Mouse (Mus musculus) forebrain, postnatal 0 days (tissue): ENCODE data around the gene Lefty1. TPM values are rescaled to one million over a fixed set of nuclear protein-coding genes. Genes with fewer than 3 reads are reported as not detected.
"Not testable (repeated sequence)": the region's sequence is repeated elsewhere in the genome, so short reads cannot be mapped to it uniquely, and the experiment has no call there.

Source experiments
- ATAC-seq: fragments of 200-750 bp; cut with Nextera tagmentation; 2 replicates; pipeline ENCODE4 v1.8.0; 2017; ENCODE audit warnings: mild to moderate bottlenecking, moderate library complexity
- DNase-seq: peaks from one replicate; pipeline ENCODE4 v3.0.0-alpha.2; 2015
- H3K27ac ChIP-seq: fragments of 300-500 bp; sonication (generic); 2 replicates; pipeline ENCODE4 v1.5.1; 2014; ENCODE audit warnings: low read depth, mild to moderate bottlenecking, antibody characterized with exemption, low read length, moderate library complexity, mixed read lengths
- H3K27me3 ChIP-seq: fragments of 300-500 bp; sonication (generic); 2 replicates; pipeline ENCODE4 v1.6.1; 2014; ENCODE audit warnings: mild to moderate bottlenecking, low read length, mixed read lengths; ENCODE audit not compliant: insufficient read depth
- H3K36me3 ChIP-seq: fragments of 300-500 bp; sonication (generic); 2 replicates; pipeline ENCODE4 v1.6.1; 2014; ENCODE audit warnings: mild to moderate bottlenecking, moderate library complexity; ENCODE audit not compliant: insufficient read depth
- H3K4me1 ChIP-seq: fragments of 300-500 bp; sonication (generic); 2 replicates; pipeline ENCODE4 v1.6.1; 2014; ENCODE audit warnings: antibody characterized with exemption; ENCODE audit not compliant: insufficient read depth
- H3K4me2 ChIP-seq: fragments of 300-500 bp; sonication (generic); 2 replicates; pipeline ENCODE4 v1.6.1; 2014; ENCODE audit warnings: low read depth, mild to moderate bottlenecking, moderate library complexity
- H3K4me3 ChIP-seq: fragments of 300-500 bp; sonication (generic); 2 replicates; pipeline ENCODE4 v1.5.1; 2014; ENCODE audit warnings: low read depth, low read length, mixed read lengths
- H3K9ac ChIP-seq: fragments of 300-500 bp; sonication (generic); 2 replicates; pipeline ENCODE4 v1.6.1; 2014; ENCODE audit warnings: mild to moderate bottlenecking
- H3K9me3 ChIP-seq: fragments of 300-500 bp; sonication (generic); 2 replicates; pipeline ENCODE4 v1.6.1; 2016; ENCODE audit warnings: low read length
- CTCF ChIP-seq: sonication (generic); IDR thresholded peaks from 2 replicates; pipeline ENCODE4 v1.5.1; 2016; ENCODE audit warnings: antibody characterized with exemption, control low read depth, low read depth
- WGBS: fragments of 180-500 bp; shearing (Covaris S2); extraction: QIAGEN DNeasy Blood & Tissue Kit; methylation state at CpG from one replicate; pipeline ENCODE4 v1.1.7; 2014; 5-methylcytosine and 5-hydroxymethylcytosine counted together
- polyA plus RNA-seq: library from polyadenylated mRNA; unstranded; fragments of >200 nt; fragmentation: Nextera tagmentation; extraction: Ambion mirVana; gene quantifications from 2 replicates; pipeline ENCODE4 v1.2.1, GENCODE M21; 2015
- total RNA-seq: library from RNA; depleted of rRNA; stranded (reverse); fragments of >200 nt; gene quantifications from 2 replicates; pipeline ENCODE4 v1.2.3, GENCODE M21; 2014

Gene Lefty1
- total and polyA plus RNA-seq, 2 experiments from 2014 or later, result 0.35 TPM; not detected in 1

- no peaks in the 10 kb centered on the region for H3K9me3 ChIP-seq
- no peak overlapping the region for H3K9ac ChIP-seq
- no peak for DNase-seq
- H3K27me3 ChIP-seq, result no peaks in the 10 kb centered on the region
- H3K27ac ChIP-seq, result no peak overlapping the region
- TF ChIP-seq CTCF, result peak; percentile 36
- no peak overlapping the region for H3K4me3 ChIP-seq
- no peak overlapping the region for H3K4me2 ChIP-seq
- no peak for ATAC-seq
- H3K4me1 ChIP-seq, result no peaks in the 10 kb centered on the region
- WGBS, result 33% methylated on average over 8 of the region's 8 CpGs
- H3K36me3 ChIP-seq, result no peaks in the 10 kb centered on the region
Observed at GRCm38 (mm10) chr1:180919686-180920085, 15.1 kb upstream of the Lefty1 start.

GRCm38 (mm10) chr1:180922273-180923048 is 12.4 kb upstream of the Lefty1 start:
- no peak for DNase-seq

GRCm38 (mm10) chr1:180924737-180925136 is 10.1 kb upstream of the Lefty1 start:
- no peaks in the 10 kb centered on the region for H3K4me1 ChIP-seq
- H3K27me3 ChIP-seq, result no peaks in the 10 kb centered on the region
- no peak overlapping the region for H3K27ac ChIP-seq
- no peaks in the 10 kb centered on the region for H3K9me3 ChIP-seq
- no peak overlapping the region for H3K9ac ChIP-seq
- ATAC-seq (no peak), DNase-seq (no peak)
- H3K4me3 ChIP-seq, result no peak overlapping the region
- WGBS, result 38% methylated on average over 2 of the region's 2 CpGs
- no peak overlapping the region for H3K4me2 ChIP-seq
- no peak for TF ChIP-seq CTCF
- H3K36me3 ChIP-seq, result no peaks in the 10 kb centered on the region

More at GRCm38 (mm10) chr1:180922273-180923048, 12.4 kb upstream of the Lefty1 start:
- H3K27ac ChIP-seq, result no peak overlapping the region
- no peak for ATAC-seq
- no peak overlapping the region for H3K9ac ChIP-seq
- H3K9me3 ChIP-seq, result no peaks in the 10 kb centered on the region
- no peaks in the 10 kb centered on the region for H3K27me3 ChIP-seq
- no peak overlapping the region for H3K4me2 ChIP-seq
- 67% methylated on average over 6 of the region's 6 CpGs for WGBS
- TF ChIP-seq CTCF, result no peak
- H3K36me3 ChIP-seq, result no peaks in the 10 kb centered on the region
- no peaks in the 10 kb centered on the region for H3K4me1 ChIP-seq
- no peak overlapping the region for H3K4me3 ChIP-seq

- ATAC-seq (no peak), DNase-seq (no peak)
- Histone ChIP-seq H3K27me3 (no peaks in the 10 kb centered on the region), H3K4me1 (no peaks in the 10 kb centered on the region), H3K27ac (no peak overlapping the region), H3K4me2 (no peak overlapping the region), H3K36me3 (no peaks in the 10 kb centered on the region), H3K9me3 (no peaks in the 10 kb centered on the region), H3K4me3 (no peak overlapping the region), H3K9ac (no peak overlapping the region)
- no peak for TF ChIP-seq CTCF
- 70% methylated on average over 4 of the region's 4 CpGs for WGBS
Observed at GRCm38 (mm10) chr1:180926286-180926685, 8.5 kb upstream of the Lefty1 start.

- no peaks in the 10 kb centered on the region for H3K36me3 ChIP-seq
- H3K9ac ChIP-seq, result no peak overlapping the region
- TF ChIP-seq CTCF, result no peak
- no peaks in the 10 kb centered on the region for H3K9me3 ChIP-seq
- ATAC-seq (no peak), DNase-seq (no peak)
- H3K27me3 ChIP-seq, result peaks cover 9% of the 10 kb centered on the region
- no peak overlapping the region for H3K4me2 ChIP-seq
- no peak overlapping the region for H3K4me3 ChIP-seq
- WGBS, result 62% methylated on average over 2 of the region's 2 CpGs
- no peak overlapping the region for H3K27ac ChIP-seq
- no peaks in the 10 kb centered on the region for H3K4me1 ChIP-seq
Observed at GRCm38 (mm10) chr1:180929599-180929998, 5.2 kb upstream of the Lefty1 start.

- Histone ChIP-seq H3K9ac (no peak overlapping the region), H3K4me2 (no peak overlapping the region), H3K27ac (no peak overlapping the region), H3K4me3 (no peak overlapping the region), H3K9me3 (no peaks in the 10 kb centered on the region), H3K36me3 (no peaks in the 10 kb centered on the region), H3K4me1 (no peaks in the 10 kb centered on the region), H3K27me3 (peaks cover 24% of the 10 kb centered on the region)
- DNase-seq (no peak), ATAC-seq (no peak)
- TF ChIP-seq CTCF, result no peak
- WGBS, result 71% methylated on average over 3 of the region's 3 CpGs
Observed at GRCm38 (mm10) chr1:180931106-180931505, 3.7 kb upstream of the Lefty1 start.

GRCm38 (mm10) chr1:180933659-180934058 is 1.2 kb upstream of the Lefty1 start:
- Histone ChIP-seq H3K4me1 (no peaks in the 10 kb centered on the region), H3K4me3 (no peak overlapping the region), H3K4me2 (no peak overlapping the region), H3K27me3 (peaks cover 31% of the 10 kb centered on the region), H3K9ac (no peak overlapping the region), H3K36me3 (no peaks in the 10 kb centered on the region), H3K9me3 (no peaks in the 10 kb centered on the region), H3K27ac (no peak overlapping the region)
- WGBS, result 19% methylated on average over 6 of the region's 6 CpGs
- ATAC-seq (no peak), DNase-seq (no peak)
- no peak for TF ChIP-seq CTCF

GRCm38 (mm10) chr1:180936610-180937398 is 2.0 kb downstream of the Lefty1 start:
- Histone ChIP-seq H3K4me2 (peak overlapping the region; percentile 45), H3K27me3 (peaks cover 44% of the 10 kb centered on the region), H3K4me3 (peak overlapping the region; percentile 11; the same call in 1 of the 2 replicates), H3K9ac (0 out of 2 replicates have a peak overlapping the region, but pooled peaks have one; percentile 6)
- H3K36me3 ChIP-seq, H3K4me1 ChIP-seq, H3K9me3 ChIP-seq, H3K27ac ChIP-seq: not testable (repeated sequence)
- WGBS, result 2% methylated on average over 34 of the region's 41 CpGs
- peak; percentile 91 for ATAC-seq
- peak; percentile 35 for DNase-seq

GRCm38 (mm10) chr1:180937631-180938030 is 2.8 kb downstream of the Lefty1 start:
- H3K27me3 ChIP-seq, result peaks cover 52% of the 10 kb centered on the region
- not testable (repeated sequence) for ATAC-seq, DNase-seq, H3K4me3 ChIP-seq, H3K4me2 ChIP-seq, H3K9me3 ChIP-seq, H3K4me1 ChIP-seq, H3K9ac ChIP-seq, H3K36me3 ChIP-seq, H3K27ac ChIP-seq
- 28% methylated on average over 13 of the region's 13 CpGs for WGBS

- H3K4me3 ChIP-seq, H3K36me3 ChIP-seq, DNase-seq, ATAC-seq, H3K4me1 ChIP-seq, H3K27ac ChIP-seq, H3K4me2 ChIP-seq, H3K9ac ChIP-seq, H3K9me3 ChIP-seq: not testable (repeated sequence)
- WGBS, result 74% methylated on average over 2 of the region's 2 CpGs
- H3K27me3 ChIP-seq, result peaks cover 57% of the 10 kb centered on the region
Observed at GRCm38 (mm10) chr1:180938781-180939180, 4.0 kb downstream of the Lefty1 start.
